Mouse (Mus musculus) retina, postnatal 7 days (tissue): ENCODE measurements around the gene Ampd2.

Experiments used
- DNase-seq: peaks from one replicate; pipeline ENCODE4 v3.0.0-alpha.2; 2012; ENCODE audit warnings: low read depth, low spot score

Gene Ampd2

DNA sequence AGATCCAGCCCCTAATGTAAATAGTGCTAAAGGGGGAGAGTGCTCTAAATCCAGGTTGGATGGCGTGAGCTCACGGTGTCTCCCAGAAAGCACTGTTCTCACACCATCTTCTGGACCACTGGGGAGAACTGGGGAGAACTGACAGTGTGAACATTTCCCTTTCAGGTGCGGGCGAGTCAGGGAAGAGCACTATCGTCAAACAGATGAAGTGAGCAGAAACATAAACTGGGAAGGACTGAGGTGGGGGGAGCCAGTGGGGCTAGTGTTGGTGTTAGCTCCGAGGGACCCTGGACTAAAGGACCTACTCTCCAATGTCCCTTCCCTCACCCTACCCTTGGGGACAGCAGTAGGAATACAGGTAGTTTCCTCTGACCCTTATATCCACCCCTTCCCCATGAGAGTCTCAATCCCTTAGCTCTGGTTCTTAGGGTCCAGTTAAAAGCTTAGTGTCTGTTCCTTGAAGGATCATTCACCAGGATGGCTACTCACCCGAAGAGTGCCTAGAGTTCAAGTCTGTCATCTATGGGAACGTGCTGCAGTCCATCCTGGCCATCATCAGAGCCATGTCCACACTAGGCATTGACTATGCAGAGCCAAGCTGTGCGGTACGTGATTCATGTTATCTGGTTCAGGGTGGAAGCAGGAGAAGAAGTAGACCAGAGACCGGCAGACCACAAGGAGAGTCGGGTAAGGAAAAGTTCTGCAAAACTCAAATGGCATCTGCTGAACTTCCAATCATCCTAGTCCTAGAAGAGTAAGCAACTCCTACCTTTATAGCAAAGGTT lies 8.7 kb upstream of the Ampd2 start:
- no peak for DNase-seq

GRCm38 (mm10) chr3:108094146-108094545 lies 7.7 kb upstream of the Ampd2 start:
- peak; percentile 83 for DNase-seq

DNA sequence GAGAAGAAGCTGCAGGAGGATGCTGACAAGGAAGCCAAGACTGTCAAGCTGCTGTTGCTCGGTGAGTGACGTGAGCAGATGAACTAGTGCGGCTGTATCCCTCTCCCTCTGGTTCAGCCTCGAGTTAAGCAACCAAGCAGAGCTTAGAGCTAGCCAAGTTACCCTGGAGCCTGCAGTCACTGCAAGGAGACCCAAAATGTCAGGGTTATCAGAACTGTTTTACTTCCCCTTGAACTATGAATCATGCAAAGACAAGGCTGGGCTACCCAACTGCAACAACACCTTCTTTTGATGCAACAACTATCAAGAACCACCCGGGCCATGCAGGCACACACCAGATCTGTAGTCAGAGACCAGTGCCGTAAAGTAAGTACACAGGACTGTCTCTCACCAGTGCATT lies 6.9 kb upstream of the Ampd2 start:
- no peak for DNase-seq

GRCm38 (mm10) chr3:108092536-108093115 lies 6.2 kb upstream of the Ampd2 start, which contains the start of gene Gnat2:
TSS of gene Gnat2 (plus strand) at chr3:108092789.
- DNase-seq, result peak; percentile 51

DNA sequence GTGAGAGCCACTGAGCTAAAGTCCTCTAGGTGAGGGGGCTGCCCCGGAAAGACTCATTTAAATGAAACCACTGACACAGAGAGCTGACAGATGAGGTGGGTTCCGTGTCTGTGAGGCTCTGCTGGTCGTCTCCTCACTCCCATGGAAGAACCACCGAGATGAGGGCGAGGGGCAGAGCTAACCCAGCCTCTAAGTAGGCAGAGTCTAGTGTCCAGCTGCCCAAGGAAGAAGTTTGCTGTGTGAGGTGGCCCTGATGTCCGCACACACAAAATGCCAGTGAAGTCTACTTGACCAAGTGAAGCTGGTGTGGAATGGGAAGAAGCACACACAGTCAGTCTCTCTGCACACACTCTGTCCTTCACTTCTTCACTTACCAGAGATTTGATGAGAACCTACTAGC lies 5.6 kb upstream of the Ampd2 start:
- no peak for DNase-seq

- no peak for DNase-seq
Measured at GRCm38 (mm10) chr3:108090561-108090960, 4.1 kb upstream of the Ampd2 start.

GRCm38 (mm10) chr3:108089916-108090315 lies 3.5 kb upstream of the Ampd2 start:
- no peak for DNase-seq

DNA sequence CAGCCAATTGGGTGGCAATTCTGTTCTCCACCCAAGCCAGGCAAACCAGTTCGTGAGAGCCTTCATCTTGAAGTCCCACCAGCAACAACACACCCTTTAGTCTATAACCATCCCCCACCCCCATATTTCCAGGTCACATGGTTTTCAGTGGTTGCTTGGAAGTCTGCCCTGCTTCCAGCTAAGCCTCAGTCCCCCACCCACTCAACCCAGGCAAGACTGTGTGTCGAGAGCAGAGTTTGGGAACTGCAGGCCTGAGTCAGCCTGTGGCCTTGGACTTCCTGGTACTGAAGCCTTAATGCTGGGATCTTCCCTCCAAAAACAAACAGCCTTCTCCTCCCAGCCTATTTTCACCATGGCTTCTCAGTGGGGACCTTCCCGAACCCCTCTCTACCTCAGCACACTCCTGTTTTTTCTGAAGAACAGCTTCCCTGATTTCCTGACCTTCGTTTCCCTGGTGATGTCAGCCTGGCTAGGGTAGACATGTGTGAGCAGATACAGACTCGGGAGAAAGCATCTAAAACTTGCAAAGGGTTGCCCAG lies 2.5 kb upstream of the Ampd2 start:
- no peak for DNase-seq

DNA sequence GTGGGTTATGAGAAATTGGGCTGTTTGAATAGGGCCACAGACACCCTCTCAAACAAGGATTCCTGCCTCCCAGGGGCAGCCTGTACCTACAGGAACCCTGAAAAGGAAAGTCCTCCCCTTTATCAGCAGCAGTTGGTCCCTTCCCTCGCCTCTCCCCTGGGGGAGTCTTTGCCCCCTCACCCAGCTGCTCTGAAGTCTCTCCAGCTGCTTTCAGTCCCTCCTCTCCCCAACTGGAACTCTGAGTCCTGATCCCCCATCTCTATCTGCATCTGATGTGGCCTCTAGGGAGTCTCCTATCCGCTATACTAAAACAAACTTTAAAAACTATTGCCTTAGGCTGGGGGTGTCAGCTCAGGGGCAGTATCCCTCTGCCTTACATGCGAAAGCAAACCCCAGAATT lies 878 bp upstream of the Ampd2 start:
- DNase-seq, result no peak

DNA sequence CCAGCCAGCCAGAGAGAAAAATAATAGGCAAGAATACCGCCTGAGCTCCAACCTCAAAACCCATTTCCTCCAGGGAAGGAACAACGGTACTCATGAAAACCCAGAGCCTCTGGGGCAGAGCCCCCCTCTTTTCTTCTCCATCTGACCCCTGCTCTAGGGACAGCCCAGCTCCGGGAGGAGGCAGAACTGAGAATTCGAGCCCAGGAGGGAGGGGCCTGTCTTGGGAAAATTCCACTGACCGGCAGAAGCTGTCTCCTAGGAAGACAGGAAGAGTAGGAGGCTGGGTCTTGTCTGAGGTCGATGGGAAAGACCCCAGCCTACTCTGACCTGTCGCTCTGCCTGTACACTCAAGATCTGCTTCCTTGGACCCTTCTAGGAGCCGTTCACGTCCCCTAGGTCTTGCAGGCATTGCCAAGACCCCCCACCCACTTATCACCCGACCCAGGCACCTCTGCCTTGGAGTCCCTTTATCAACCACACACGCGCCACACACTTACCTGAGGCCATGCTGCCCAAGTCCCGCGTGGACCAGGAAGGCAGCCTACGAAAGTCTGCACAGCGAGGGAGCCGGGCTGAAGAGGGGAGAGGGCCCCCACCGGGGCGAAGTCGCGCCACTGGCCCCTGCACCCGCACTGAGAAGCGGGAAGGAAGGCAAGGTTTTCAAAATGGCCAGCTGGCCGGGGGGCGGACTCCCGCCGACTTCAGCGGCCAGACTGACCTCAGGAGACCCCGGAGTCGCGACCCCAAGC lies 556 bp downstream of the Ampd2 start:
- no peak for DNase-seq

- DNase-seq, result peak; percentile 44
Measured at GRCm38 (mm10) chr3:108085281-108085720, 1.1 kb downstream of the Ampd2 start.

DNA sequence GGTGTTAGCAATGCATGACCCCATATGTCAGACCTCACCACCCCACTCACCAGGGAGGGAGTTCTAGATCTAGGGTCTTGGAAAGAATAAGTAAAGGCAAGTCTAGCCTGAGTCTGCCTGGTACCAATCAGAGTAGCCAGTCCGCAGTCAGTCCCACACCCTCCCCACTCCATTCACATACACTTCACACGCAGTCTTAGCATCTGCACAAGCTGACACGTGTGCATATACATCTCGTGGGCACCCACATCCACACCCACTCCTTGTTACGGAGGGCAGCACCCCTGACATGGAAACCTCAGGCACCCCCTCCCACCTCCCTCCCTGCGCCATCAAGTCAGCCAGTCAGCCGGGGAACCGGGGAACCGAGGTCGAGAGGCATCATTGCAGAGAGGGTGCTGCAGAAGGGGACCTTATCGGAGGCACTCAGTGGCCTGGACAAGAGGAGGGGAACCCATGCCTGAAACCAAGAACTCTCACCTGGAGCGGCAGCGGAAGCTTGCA lies 1.6 kb downstream of the Ampd2 start:
- DNase-seq, result no peak

GRCm38 (mm10) chr3:108083904-108084407 lies 2.5 kb downstream of the Ampd2 start:
- DNase-seq, result no peak

GRCm38 (mm10) chr3:108083161-108083560 lies 3.3 kb downstream of the Ampd2 start:
- no peak for DNase-seq

DNA sequence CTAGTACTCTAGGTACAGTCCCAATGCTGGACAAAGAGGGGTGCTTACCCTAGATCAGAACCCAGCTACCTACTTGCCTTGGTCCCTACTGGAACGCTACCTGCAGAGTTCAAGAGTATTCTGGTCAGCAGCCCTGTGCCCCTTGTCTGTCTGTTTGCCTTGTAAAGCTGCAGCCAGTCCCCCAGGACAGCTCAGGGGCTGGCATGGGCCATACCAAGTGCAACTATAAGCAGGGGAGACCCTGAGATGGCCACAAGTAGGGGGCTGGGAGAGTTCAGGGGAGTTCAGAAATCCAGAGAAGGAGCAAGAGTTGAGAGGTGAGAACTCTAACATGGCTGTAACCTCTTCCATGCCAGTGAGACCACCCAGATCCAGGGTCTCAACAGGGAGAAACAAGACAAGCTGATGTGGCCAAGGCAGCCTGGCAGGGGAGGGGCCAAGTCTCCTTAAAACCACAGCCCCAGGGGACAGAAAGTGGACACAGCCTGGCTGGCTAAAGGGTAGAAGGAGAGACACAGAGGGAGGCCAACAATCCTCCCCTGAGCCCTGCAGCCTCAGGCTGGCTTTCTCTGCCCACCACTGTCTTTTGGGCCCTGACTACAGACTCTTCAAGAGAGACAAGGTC lies 4.1 kb downstream of the Ampd2 start:
- DNase-seq, result no peak

DNA sequence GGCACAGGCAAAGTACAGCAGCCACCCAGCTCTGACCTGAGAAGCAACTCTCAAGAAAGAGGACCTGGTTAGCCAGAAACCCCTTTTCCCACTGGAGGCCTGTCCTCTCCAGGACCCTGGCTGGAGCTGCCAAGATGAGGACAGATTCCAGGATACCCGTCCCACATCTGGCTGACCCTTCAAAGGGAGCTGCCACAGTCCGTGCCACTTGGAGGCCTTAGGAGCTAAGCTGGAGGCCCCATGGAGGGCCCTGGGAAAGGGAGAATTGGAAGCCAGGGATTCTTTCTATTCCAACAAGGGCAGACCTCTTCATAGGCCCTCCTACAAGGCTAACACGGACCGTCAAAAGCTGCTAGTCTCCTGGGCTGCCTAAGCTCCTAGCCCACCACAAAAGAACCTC lies 4.8 kb downstream of the Ampd2 start:
- no peak for DNase-seq

GRCm38 (mm10) chr3:108076836-108077235 lies 9.6 kb downstream of the Ampd2 start:
- DNase-seq, result no peak

DNA sequence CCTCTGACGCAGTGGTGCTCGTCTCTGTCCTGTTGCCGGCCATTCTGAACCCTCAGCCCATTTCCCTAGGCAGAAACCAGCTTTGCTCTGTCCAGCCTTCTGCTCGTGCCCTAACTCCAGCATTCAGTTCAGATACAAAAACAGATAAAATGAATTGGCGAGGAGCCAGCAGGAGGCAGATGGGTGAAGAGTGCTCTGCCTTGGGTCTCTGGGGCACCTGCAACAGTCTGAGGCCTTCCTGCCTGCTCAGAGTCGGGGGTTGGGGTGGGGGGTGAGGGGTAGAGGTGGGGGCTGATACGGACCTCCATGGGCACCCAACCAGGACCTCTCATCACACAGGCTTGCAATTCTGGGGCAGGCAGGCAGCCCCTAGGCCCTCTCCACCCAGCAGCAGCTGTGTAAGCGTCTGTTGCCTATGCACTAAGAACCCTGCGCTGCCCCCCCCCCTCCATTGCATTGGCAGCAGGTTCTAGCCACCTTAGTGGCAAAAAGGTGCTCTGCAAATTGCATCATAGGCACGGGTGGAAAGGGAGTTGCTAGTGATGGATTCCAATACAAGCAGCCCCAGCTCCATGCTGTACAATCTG lies 13.4 kb downstream of the Ampd2 start:
- DNase-seq, result no peak

DNA sequence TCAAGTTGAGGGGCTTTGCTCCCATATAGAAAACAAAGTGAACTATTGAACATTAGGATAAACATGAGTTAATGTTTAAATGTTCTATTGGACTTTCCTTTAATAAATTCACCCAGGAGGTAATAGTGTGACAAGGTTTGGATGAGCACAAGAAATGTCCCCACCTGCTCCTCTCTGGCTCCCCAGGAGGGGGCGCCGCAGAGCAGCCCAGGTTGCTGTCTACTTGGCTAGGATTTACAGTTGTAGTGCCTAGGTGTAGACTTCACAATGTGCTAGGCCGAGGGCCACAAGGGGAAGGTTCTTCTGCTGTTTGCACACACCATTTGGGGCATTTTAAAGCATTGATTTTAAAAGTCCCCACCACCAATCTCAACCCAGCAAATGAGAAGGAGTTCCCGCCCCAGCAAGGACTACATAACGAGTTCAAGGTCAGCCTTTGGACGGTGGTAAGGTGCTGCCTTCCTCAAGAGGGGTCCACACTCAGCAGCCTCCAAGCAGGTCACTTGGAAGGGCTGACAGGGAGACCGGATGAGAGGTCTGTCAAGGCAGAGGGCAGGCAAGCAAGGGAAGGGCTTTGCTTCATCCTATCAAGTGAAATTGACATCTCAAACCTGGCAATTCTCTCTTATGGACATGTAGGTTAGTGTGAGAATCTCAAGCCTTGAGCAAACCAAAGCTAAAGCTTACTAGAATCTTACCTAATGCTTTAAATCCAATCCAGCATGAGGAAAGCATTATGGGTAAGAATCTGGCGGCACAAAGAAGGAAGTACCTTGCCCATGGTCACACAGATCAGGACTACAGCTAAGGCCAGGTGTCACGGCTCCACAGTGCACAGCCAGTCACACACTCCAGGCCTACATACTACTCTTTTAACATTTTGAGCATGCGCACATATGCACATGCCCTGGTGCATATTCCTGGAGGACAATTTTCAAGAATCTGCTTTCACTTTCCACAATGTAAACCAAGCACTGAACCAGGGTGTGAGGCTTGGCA lies 15.9 kb downstream of the Ampd2 start:
- no peak for DNase-seq
